Mouse (Mus musculus) heart, embryonic 14.5 days (tissue): Measurements from ENCODE around the gene Rapgef3. TPM values are rescaled to one million over a fixed set of nuclear protein-coding genes. Genes with fewer than 3 reads are reported as not detected.

Experiments
- ATAC-seq: fragments of 200-750 bp; cut with Nextera tagmentation; 2 replicates; pipeline ENCODE4 v1.8.0; 2017; ENCODE audit warnings: low read depth, moderate TSS enrichment; ENCODE audit not compliant: insufficient number of reproducible peaks, insufficient read depth, low FRiP score
- H3K27ac ChIP-seq, 2 experiments: fragments of 200-500 bp in 1 of 2; fragments of 300-500 bp in 1 of 2; sonication (generic) in 1 of 2; replicated peaks in 1 of 2; 2 replicates each; pipeline ENCODE4 v1.5.1; 2012 to 2014; ENCODE audit warnings: low read depth in 2 of 2, low read length in 2 of 2, control low read depth in 1 of 2, mild to moderate bottlenecking in 1 of 2, mixed read lengths in 1 of 2; ENCODE audit not compliant: control insufficient read depth in 1 of 2, insufficient read depth in 1 of 2
- H3K27me3 ChIP-seq: fragments of 300-500 bp; sonication (generic); 2 replicates; pipeline ENCODE4 v1.6.1; 2014; ENCODE audit warnings: mild to moderate bottlenecking, low read length, control low read depth; ENCODE audit not compliant: control insufficient read depth, insufficient read depth
- H3K36me3 ChIP-seq: fragments of 300-500 bp; sonication (generic); 2 replicates; pipeline ENCODE4 v1.6.1; 2014; ENCODE audit warnings: mild to moderate bottlenecking, control low read depth, low read length, mixed read lengths; ENCODE audit not compliant: control insufficient read depth, insufficient read depth
- H3K4me1 ChIP-seq, 2 experiments: fragments of 200-500 bp in 1 of 2; fragments of 300-500 bp in 1 of 2; sonication (generic) in 1 of 2; 2 replicates each; pipeline ENCODE4 v1.6.1; 2012 to 2014; ENCODE audit warnings: low read length in 2 of 2, control low read depth in 1 of 2, mixed read lengths in 1 of 2; ENCODE audit not compliant: control insufficient read depth in 2 of 2, insufficient read depth in 2 of 2
- H3K4me2 ChIP-seq: fragments of 300-500 bp; sonication (generic); 2 replicates; pipeline ENCODE4 v1.6.1; 2014; ENCODE audit warnings: mild to moderate bottlenecking, low read length
- H3K4me3 ChIP-seq, 2 experiments: fragments of 200-500 bp in 1 of 2; fragments of 300-500 bp in 1 of 2; sonication (generic) in 1 of 2; 2 replicates each; pipeline ENCODE4 v1.5.1; 2012 to 2014; ENCODE audit warnings: low read length in 2 of 2, mild to moderate bottlenecking in 2 of 2, control low read depth in 1 of 2, low read depth in 1 of 2, moderate library complexity in 1 of 2; ENCODE audit not compliant: control insufficient read depth in 1 of 2, insufficient read depth in 1 of 2
- H3K9ac ChIP-seq: fragments of 300-500 bp; sonication (generic); 2 replicates; pipeline ENCODE4 v1.6.1; 2014; ENCODE audit warnings: mild to moderate bottlenecking, low read length
- H3K9me3 ChIP-seq: fragments of 300-500 bp; sonication (generic); 2 replicates; pipeline ENCODE4 v1.6.1; 2016; ENCODE audit warnings: low read length, control low read depth; ENCODE audit not compliant: control insufficient read depth
- whole genome bisulfite sequencing: fragments of 180-500 bp; shearing (Covaris S2); extraction: QIAGEN DNeasy Blood & Tissue Kit; methylation state at CpG from one replicate; pipeline ENCODE4 v1.1.7; 2014; 5-methylcytosine and 5-hydroxymethylcytosine counted together
- polyA plus RNA-seq: library from polyadenylated mRNA; unstranded; fragments of >200 nt; fragmentation: Nextera tagmentation; extraction: Ambion mirVana; gene quantifications from 2 replicates; pipeline ENCODE4 v1.2.1, GENCODE M21; 2014

Rapgef3 gene
- polyA plus RNA-seq, 1 experiment from 2014 or later: 19.2 TPM

- H3K4me2 ChIP-seq: no peak overlapping the region
- peaks cover 48 to 55% of the 10 kb centered on the region in 2 experiments for H3K4me1 ChIP-seq
- 52% methylated on average over 12 of the region's 12 CpGs for WGBS
- H3K9ac ChIP-seq: no peak overlapping the region
- H3K27ac ChIP-seq: no peak overlapping the region
- ATAC-seq: no peak
- no peak overlapping the region for H3K4me3 ChIP-seq
- H3K36me3 ChIP-seq: peaks cover 25% of the 10 kb centered on the region
- no peaks in the 10 kb centered on the region for H3K27me3 ChIP-seq
- H3K9me3 ChIP-seq: no peaks in the 10 kb centered on the region
Measured at GRCm38 (mm10) chr15:97743961-97744525, 23.7 kb downstream of the Rapgef3 start.

- Histone ChIP-seq H3K36me3 (peaks cover 20% of the 10 kb centered on the region), H3K4me1 (peaks cover 40 to 47% of the 10 kb centered on the region in 2 experiments), H3K4me3 (no peak overlapping the region), H3K4me2 (no peak overlapping the region), H3K9me3 (no peaks in the 10 kb centered on the region), H3K9ac (no peak overlapping the region), H3K27ac (no peak overlapping the region), H3K27me3 (no peaks in the 10 kb centered on the region)
- 81% methylated on average over 5 of the region's 5 CpGs for WGBS
- no peak for ATAC-seq
Measured at GRCm38 (mm10) chr15:97743210-97743609, 24.6 kb downstream of the Rapgef3 start.

GRCm38 (mm10) chr15:97742600-97742999 is 25.2 kb downstream of the Rapgef3 start:
- no peak for ATAC-seq
- Histone ChIP-seq H3K4me1 (peaks cover 36 to 42% of the 10 kb centered on the region in 2 experiments), H3K9ac (peak overlapping the region; percentile 13; the same call in 1 of the 2 replicates), H3K36me3 (peaks cover 20% of the 10 kb centered on the region), H3K27me3 (no peaks in the 10 kb centered on the region), H3K27ac (peak overlapping the region; percentile 68 to 75), H3K9me3 (no peaks in the 10 kb centered on the region), H3K4me2 (no peak overlapping the region), H3K4me3 (no peak overlapping the region)
- WGBS: 39% methylated on average over 4 of the region's 4 CpGs

- H3K4me1 ChIP-seq: peaks cover 36 to 37% of the 10 kb centered on the region in 2 experiments
Measured at GRCm38 (mm10) chr15:97742074-97742473, 25.7 kb downstream of the Rapgef3 start.

GRCm38 (mm10) chr15:97741662-97742061 is 26.1 kb downstream of the Rapgef3 start:
- H3K9me3 ChIP-seq: no peaks in the 10 kb centered on the region
- 71% methylated on average over 12 of the region's 12 CpGs for WGBS
- peaks cover 34 to 35% of the 10 kb centered on the region in 2 experiments for H3K4me1 ChIP-seq
- no peaks in the 10 kb centered on the region for H3K27me3 ChIP-seq
- peak overlapping the region; percentile 68 to 75; a peak in 3 of 4 replicates for H3K27ac ChIP-seq
- H3K4me2 ChIP-seq: no peak overlapping the region
- no peak for ATAC-seq
- H3K36me3 ChIP-seq: peaks cover 11% of the 10 kb centered on the region
- H3K9ac ChIP-seq: 0 out of 2 replicates have a peak overlapping the region, but pooled peaks have one; percentile 13
- H3K4me3 ChIP-seq: no peak overlapping the region

More at GRCm38 (mm10) chr15:97742074-97742473, 25.7 kb downstream of the Rapgef3 start:
- 26% methylated on average over 7 of the region's 7 CpGs for WGBS
- Histone ChIP-seq H3K9me3 (no peaks in the 10 kb centered on the region), H3K4me2 (no peak overlapping the region), H3K4me3 (no peak overlapping the region), H3K27ac (peak overlapping the region; percentile 68 to 75), H3K27me3 (no peaks in the 10 kb centered on the region), H3K36me3 (peaks cover 15% of the 10 kb centered on the region), H3K9ac (peak overlapping the region; percentile 13; the same call in 1 of the 2 replicates)
- no peak for ATAC-seq

- no peak overlapping the region for H3K9ac ChIP-seq
- H3K9me3 ChIP-seq: no peaks in the 10 kb centered on the region
- no peak overlapping the region for H3K4me3 ChIP-seq
- H3K4me2 ChIP-seq: no peak overlapping the region
- 87% methylated on average over 9 of the region's 9 CpGs for WGBS
- no peaks in the 10 kb centered on the region for H3K27me3 ChIP-seq
- no peak for ATAC-seq
- peaks cover 27 to 28% of the 10 kb centered on the region in 2 experiments for H3K4me1 ChIP-seq
- H3K36me3 ChIP-seq: 0 out of 2 replicates have a peak, but pooled peaks cover 2% of the 10 kb centered on the region
- H3K27ac ChIP-seq: no peak overlapping the region
Measured at GRCm38 (mm10) chr15:97740283-97740732, 27.5 kb downstream of the Rapgef3 start.

GRCm38 (mm10) chr15:97738923-97739322 is 28.8 kb downstream of the Rapgef3 start:
- H3K9ac ChIP-seq: no peak overlapping the region
- no peak overlapping the region for H3K27ac ChIP-seq
- H3K36me3 ChIP-seq: no peaks in the 10 kb centered on the region
- ATAC-seq: no peak
- no peak overlapping the region for H3K4me3 ChIP-seq
- WGBS: 81% methylated on average over 7 of the region's 7 CpGs
- peaks cover 18 to 20% of the 10 kb centered on the region in 2 experiments for H3K4me1 ChIP-seq
- H3K27me3 ChIP-seq: no peaks in the 10 kb centered on the region
- no peak overlapping the region for H3K4me2 ChIP-seq
- no peaks in the 10 kb centered on the region for H3K9me3 ChIP-seq
